Mouse (Mus musculus) ES-E14 (cell line): ENCODE measurements around the gene Rab11a.

Experiments used
- CHD2 ChIP-seq: IDR thresholded peaks from 2 replicates; pipeline ENCODE4 v1.6.1; 2014; ENCODE audit warnings: mild to moderate bottlenecking, low read depth, low read length, inconsistent platforms
- HCFC1 ChIP-seq: IDR thresholded peaks from 2 replicates; pipeline ENCODE4 v1.6.1; 2012; ENCODE audit warnings: low read length, inconsistent platforms, borderline replicate concordance; ENCODE audit not compliant: insufficient read depth
- MAFK ChIP-seq: IDR thresholded peaks from 2 replicates; pipeline ENCODE4 v1.6.1; 2014; ENCODE audit warnings: mild to moderate bottlenecking, low read depth, low read length, inconsistent platforms; ENCODE audit not compliant: insufficient read depth
- ZC3H11A ChIP-seq: IDR thresholded peaks from 2 replicates; pipeline ENCODE4 v1.6.1; 2012; ENCODE audit warnings: low read depth, mild to moderate bottlenecking, inconsistent platforms, low read length, borderline replicate concordance

DNA sequence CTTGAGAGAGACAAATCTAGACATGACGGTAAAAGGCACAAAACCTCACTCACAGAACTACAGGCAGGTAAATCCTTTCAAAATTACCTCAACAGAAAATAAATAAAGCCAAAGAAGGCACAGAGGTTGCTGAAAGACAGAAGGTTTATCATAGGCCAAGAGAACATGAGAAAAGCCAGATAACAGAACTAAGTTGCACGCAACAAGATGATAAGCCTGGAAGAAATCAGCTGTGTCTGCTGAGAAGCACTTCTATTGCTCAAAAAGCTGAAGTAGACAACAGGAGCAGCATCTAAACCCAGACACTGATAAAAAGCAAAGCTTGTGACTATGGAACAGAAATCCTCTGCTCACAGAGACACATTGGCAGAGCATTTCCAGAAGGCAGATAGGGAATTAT lies 27.3 kb upstream of the Rab11a start:
- TF ChIP-seq ZC3H11A (no peak), MAFK (no peak), CHD2 (no peak), HCFC1 (no peak)
